Mouse (Mus musculus): Measurements from ENCODE around the gene Irak2. TPM values are rescaled to one million over a fixed set of nuclear protein-coding genes. Genes with fewer than 3 reads are reported as not detected.
"Not testable (repeated sequence)": the region's sequence is repeated elsewhere in the genome, so short reads cannot be mapped to it uniquely, and the experiment has no call there.

The Irak2 gene
- polyA plus RNA-seq, 1 experiment from 2014 or later = 1.6 TPM

DNA sequence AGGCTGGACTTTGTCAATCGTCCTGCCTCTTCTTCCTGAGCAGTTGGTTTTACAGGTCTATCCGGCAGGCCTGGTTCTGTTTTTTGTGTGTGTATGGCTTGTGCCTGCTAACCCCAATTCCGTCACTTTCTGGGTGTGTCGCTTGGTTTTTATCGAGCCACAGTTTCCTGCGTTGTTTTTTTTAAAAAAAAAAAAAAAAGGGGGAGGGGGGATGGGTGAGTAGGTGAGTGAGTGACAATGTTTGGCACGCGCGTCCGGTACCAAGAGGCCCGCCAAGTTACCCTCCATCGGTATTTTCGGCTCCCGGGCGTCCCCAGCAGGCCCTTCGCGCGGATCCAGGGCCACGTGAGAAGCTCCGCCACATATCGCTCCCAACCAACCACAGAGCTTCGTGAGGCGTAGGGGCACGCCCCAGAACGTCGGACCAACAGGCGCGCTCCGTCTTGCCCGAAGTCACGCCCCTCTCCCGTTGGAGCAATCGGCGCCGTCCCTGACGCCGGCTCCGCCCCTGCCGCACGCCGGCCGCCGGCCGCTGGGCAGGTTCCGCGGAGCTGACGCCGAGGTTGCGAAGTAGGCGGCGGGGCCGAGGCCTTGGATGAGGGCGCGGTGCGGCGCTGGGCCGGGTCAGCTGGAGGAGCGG lies 58.4 kb downstream of the Irak2 start, which contains the start of gene Tatdn2:
Tatdn2 (plus strand) TSS at position 469 of the 640 bp plus-strand sequence.
- Histone ChIP-seq H3K27me3 (ENCODE audit: control insufficient read depth, insufficient read depth, low read length) (no peaks in the 10 kb centered on the region), H3K9me3 (ENCODE audit: control insufficient read depth, low read length) (no peaks in the 10 kb centered on the region), H3K9ac (ENCODE audit: low read length) (peak within 1 kb of the TSS; percentile 81), H3K36me3 (ENCODE audit: control insufficient read depth, insufficient read depth, low read length) (no peaks in the 10 kb centered on the region; the same call in 1 of the 2 replicates), H3K4me2 (peak within 1 kb of the TSS; percentile 99), H3K27ac (ENCODE audit: low read depth, low read length) (peak within 1 kb of the TSS; percentile 83), H3K4me3 (ENCODE audit: low read depth, low read length) (peak within 1 kb of the TSS; percentile 82), H3K4me1 (ENCODE audit: control insufficient read depth, insufficient read depth, low read length) (peaks cover 16% of the 10 kb centered on the region)
- DNase-seq (ENCODE audit: low spot score, missing footprints) (peak; percentile 98), ATAC-seq (ENCODE audit: low FRiP score) (peak; percentile 99)
- under 1% methylated on average over 46 of the region's 58 CpGs for WGBS

DNA sequence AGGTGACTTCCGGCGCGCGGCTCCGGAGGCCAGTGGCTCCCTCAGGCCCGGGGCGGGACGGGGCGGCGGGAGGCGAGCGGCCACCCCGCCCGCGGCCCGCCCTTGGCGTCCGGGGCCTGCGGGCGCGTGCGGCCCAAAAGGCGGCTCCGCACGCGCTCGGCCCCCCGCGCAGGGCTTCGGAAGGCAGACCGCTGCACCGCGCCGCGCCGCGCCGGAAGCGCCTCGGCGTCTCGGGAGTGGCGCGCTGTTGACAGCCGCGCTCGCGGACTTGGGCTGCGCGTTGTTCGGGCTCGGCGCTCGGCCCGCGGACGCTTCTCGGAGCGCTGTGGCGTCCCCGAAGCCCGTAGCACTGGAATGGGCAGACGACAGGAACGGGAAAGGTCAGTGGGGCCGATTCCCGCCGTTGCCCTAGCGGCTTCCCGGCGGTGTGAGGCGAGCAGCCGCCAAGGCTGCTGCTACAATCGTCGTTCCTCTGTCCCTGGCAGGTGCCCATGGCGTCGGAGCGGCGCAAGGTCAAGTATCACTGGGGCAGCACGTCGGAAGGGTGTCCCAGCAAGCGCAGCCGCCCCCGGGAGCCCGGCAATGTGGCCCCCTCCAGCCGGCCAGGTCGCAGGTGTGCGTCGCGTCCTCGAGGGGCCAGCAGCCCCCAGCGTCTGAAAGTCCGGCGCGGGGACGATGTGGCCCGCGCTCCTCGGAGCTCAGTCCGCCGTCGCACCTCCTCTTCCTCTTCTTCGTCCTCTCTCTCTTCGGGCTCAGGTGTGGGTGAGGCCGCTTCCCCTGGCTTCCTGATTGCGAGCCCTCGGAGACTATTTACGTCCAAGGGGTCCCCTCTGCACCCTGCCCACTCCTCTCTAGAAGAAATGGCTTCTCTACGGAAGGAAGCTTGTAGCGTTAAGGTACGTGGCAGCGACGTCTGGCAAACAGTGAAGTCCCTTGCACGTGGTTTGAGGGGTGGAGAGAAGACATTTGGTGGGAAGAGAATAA lies 59.2 kb downstream of the Irak2 start:
- WGBS = under 1% methylated on average over 87 of the region's 113 CpGs
- peaks cover 16% of the 10 kb centered on the region for H3K4me1 ChIP-seq (ENCODE audit: control insufficient read depth, insufficient read depth, low read length)
- H3K36me3 ChIP-seq (ENCODE audit: control insufficient read depth, insufficient read depth, low read length) = peaks cover 6% of the 10 kb centered on the region
- peak overlapping the region; percentile 81 for H3K9ac ChIP-seq (ENCODE audit: low read length)
- DNase-seq (ENCODE audit: low spot score, missing footprints) (peak; percentile 95), ATAC-seq (ENCODE audit: low FRiP score) (peak; percentile 12)
- no peaks in the 10 kb centered on the region for H3K9me3 ChIP-seq (ENCODE audit: control insufficient read depth, low read length)
- peak overlapping the region; percentile 83 for H3K27ac ChIP-seq (ENCODE audit: low read depth, low read length)
- peak overlapping the region; percentile 82 for H3K4me3 ChIP-seq (ENCODE audit: low read depth, low read length)
- no peaks in the 10 kb centered on the region for H3K27me3 ChIP-seq (ENCODE audit: control insufficient read depth, insufficient read depth, low read length)
- peak overlapping the region; percentile 99 for H3K4me2 ChIP-seq

DNA sequence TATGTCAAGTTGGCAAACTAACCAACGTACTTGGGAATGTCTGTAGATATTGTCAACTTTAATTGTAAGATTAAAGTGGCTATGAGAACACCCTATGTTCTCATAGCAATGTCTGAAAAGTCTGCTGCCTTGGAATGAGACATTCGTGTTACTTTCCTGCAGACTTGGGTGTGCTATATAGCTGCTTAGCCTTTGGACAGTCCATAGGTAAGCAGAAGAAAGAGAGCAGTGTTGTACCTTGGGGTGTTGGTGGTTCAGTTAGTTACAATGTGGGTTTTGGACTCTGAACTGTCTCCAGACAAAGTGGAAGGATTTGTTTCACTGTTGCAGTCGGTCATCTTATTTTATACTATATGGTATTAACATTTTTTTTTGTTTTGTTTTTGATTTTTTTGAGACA lies 74.5 kb downstream of the Irak2 start:
- no peaks in the 10 kb centered on the region for H3K27me3 ChIP-seq (ENCODE audit: control insufficient read depth, insufficient read depth, low read length)
- ATAC-seq (ENCODE audit: low FRiP score) = no peak
- 94% methylated on average over 3 of the region's 3 CpGs for WGBS
- no peak for DNase-seq (ENCODE audit: low spot score, missing footprints)
- no peak overlapping the region for H3K4me3 ChIP-seq (ENCODE audit: low read depth, low read length)
- H3K9me3 ChIP-seq (ENCODE audit: control insufficient read depth, low read length) = no peaks in the 10 kb centered on the region
- H3K4me1 ChIP-seq (ENCODE audit: control insufficient read depth, insufficient read depth, low read length) = no peaks in the 10 kb centered on the region
- H3K36me3 ChIP-seq (ENCODE audit: control insufficient read depth, insufficient read depth, low read length) = peaks cover 27% of the 10 kb centered on the region
- H3K9ac ChIP-seq (ENCODE audit: low read length) = no peak overlapping the region
- H3K27ac ChIP-seq (ENCODE audit: low read depth, low read length) = no peak overlapping the region
- H3K4me2 ChIP-seq = no peak overlapping the region

DNA sequence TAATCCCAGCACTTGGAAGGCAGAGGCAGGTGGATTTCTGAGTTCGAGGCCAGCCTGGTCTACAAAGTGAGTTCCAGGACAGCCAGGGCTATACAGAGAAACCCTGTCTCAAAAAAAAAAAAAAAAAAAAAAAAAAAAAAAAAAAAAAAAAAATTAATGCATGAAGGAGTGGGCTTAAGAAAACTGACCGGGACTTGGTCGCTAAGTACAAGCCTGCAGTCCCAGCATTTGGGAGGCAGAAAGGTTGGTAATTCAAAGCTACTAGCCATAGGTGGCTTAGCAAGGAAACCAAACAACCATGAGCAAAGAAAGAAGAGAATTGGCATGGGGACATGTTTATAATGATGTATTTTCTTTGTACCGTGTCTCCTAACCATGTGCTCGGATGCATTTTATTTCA lies 75.1 kb downstream of the Irak2 start:
- H3K4me3 ChIP-seq (ENCODE audit: low read depth, low read length); H3K4me2 ChIP-seq; ATAC-seq (ENCODE audit: low FRiP score); H3K9me3 ChIP-seq (ENCODE audit: control insufficient read depth, low read length); H3K4me1 ChIP-seq (ENCODE audit: control insufficient read depth, insufficient read depth, low read length); H3K9ac ChIP-seq (ENCODE audit: low read length); H3K27ac ChIP-seq (ENCODE audit: low read depth, low read length); H3K27me3 ChIP-seq (ENCODE audit: control insufficient read depth, insufficient read depth, low read length): not testable (repeated sequence)
- DNase-seq (ENCODE audit: low spot score, missing footprints) = peak; percentile 41
- 98% methylated on average over 5 of the region's 5 CpGs for whole genome bisulfite sequencing
- H3K36me3 ChIP-seq (ENCODE audit: control insufficient read depth, insufficient read depth, low read length) = peaks cover 24% of the 10 kb centered on the region

DNA sequence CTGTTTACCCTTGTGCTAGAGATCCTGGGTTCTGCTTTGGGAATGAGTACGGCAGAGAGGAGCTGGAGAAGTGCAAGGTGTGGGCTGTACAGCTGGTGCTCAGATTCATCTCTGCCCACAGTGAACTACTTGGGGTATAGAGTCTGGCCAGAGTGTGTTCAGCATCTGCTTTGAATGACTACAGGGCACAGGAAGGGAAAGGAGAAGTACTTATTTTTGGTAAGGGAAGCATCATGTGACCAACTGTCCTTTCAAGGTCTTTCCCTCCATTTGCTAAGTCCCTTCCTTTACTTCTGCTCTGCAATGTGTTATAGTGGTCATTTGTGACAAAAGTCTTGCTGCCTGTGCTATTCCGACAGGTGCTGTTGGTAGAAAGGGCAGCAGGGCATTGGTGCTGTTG lies 76.0 kb downstream of the Irak2 start:
- Histone ChIP-seq H3K9me3 (ENCODE audit: control insufficient read depth, low read length) (no peaks in the 10 kb centered on the region), H3K27me3 (ENCODE audit: control insufficient read depth, insufficient read depth, low read length) (no peaks in the 10 kb centered on the region), H3K36me3 (ENCODE audit: control insufficient read depth, insufficient read depth, low read length) (peaks cover 23% of the 10 kb centered on the region), H3K9ac (ENCODE audit: low read length) (no peak overlapping the region), H3K4me3 (ENCODE audit: low read depth, low read length) (no peak overlapping the region), H3K27ac (ENCODE audit: low read depth, low read length) (no peak overlapping the region), H3K4me1 (ENCODE audit: control insufficient read depth, insufficient read depth, low read length) (no peaks in the 10 kb centered on the region), H3K4me2 (no peak overlapping the region)
- ATAC-seq (ENCODE audit: low FRiP score) (no peak), DNase-seq (ENCODE audit: low spot score, missing footprints) (peak; percentile 72)
- 92% methylated on average over 2 of the region's 2 CpGs for WGBS

DNA sequence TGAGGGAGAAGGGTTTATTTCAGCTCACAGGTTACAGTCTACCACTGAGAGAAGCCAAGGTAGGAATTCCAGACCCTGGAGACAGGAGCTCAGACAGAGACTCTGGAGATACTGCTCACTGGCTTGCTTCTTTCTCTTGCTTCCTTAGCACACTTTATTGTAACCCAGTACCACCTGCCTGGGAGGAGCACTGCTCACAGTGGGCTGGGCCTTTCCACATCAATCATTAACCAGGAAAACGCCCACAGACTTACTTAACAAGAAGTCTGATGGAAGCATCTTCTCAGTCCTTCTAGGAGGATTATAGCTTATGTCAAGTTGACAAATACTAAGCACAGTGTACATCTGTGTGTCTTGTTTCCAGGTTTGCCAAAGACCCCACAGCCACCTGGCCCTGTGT lies 76.5 kb downstream of the Irak2 start:
- DNase-seq (ENCODE audit: low spot score, missing footprints) (peak; percentile 54), ATAC-seq (ENCODE audit: low FRiP score) (no peak)
- Histone ChIP-seq H3K4me1 (ENCODE audit: control insufficient read depth, insufficient read depth, low read length) (no peaks in the 10 kb centered on the region), H3K36me3 (ENCODE audit: control insufficient read depth, insufficient read depth, low read length) (peaks cover 23% of the 10 kb centered on the region), H3K27me3 (ENCODE audit: control insufficient read depth, insufficient read depth, low read length) (no peaks in the 10 kb centered on the region), H3K9me3 (ENCODE audit: control insufficient read depth, low read length) (no peaks in the 10 kb centered on the region), H3K27ac (ENCODE audit: low read depth, low read length) (no peak overlapping the region), H3K4me3 (ENCODE audit: low read depth, low read length) (no peak overlapping the region), H3K4me2 (no peak overlapping the region), H3K9ac (ENCODE audit: low read length) (no peak overlapping the region)
- WGBS = 81% methylated on average over 1 of the region's 1 CpGs

DNA sequence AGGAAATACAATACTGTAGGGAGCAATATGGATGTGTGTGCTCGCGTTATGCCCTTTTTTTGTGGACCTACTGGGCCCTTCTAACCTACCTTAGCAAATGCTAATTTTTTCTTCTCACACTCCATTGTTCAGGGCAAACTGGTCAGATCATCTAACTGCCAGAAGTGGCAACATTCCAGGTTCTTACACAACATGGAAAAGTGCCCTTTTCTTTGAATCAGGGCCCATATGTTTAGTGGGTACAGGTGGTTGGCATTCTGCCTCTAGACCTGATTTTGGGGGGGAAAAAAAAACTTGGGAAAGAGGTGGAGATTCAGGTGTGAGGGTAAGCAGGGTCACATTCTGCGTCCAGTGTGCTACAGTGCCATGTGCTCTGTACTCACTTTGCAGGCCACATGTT lies 79.3 kb downstream of the Irak2 start:
- H3K36me3 ChIP-seq (ENCODE audit: control insufficient read depth, insufficient read depth, low read length) = peaks cover 13% of the 10 kb centered on the region
- no peak overlapping the region for H3K4me3 ChIP-seq (ENCODE audit: low read depth, low read length)
- no peaks in the 10 kb centered on the region for H3K27me3 ChIP-seq (ENCODE audit: control insufficient read depth, insufficient read depth, low read length)
- H3K27ac ChIP-seq (ENCODE audit: low read depth, low read length) = no peak overlapping the region
- no peak overlapping the region for H3K4me2 ChIP-seq
- no peak overlapping the region for H3K9ac ChIP-seq (ENCODE audit: low read length)
- no peaks in the 10 kb centered on the region for H3K9me3 ChIP-seq (ENCODE audit: control insufficient read depth, low read length)
- DNase-seq (ENCODE audit: low spot score, missing footprints) (no peak), ATAC-seq (ENCODE audit: low FRiP score) (no peak)
- no peaks in the 10 kb centered on the region for H3K4me1 ChIP-seq (ENCODE audit: control insufficient read depth, insufficient read depth, low read length)
- 92% methylated on average over 3 of the region's 3 CpGs for WGBS

DNA sequence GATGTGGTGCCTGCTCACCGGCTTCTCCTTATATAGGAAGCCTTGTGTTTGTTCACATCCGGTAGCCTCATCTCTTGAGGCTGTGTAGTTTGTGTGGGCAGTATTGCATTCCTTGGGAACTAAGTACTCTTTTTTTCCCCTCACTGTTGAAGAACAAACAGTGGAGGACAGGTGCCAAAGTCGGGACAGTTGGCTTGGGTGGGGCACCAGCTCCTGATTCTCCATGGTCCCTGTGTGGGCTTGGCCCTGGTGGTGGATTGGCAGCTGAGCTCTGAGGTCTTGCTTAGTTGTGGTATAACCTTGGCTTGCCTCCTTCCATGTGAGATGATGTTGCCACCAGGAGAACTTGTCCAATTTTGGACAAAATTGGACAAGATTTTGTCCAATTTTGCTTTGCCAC lies 81.6 kb downstream of the Irak2 start, which contains the start of gene Ghrl:
Ghrl (minus strand) TSS at position 3 of the 400 bp plus-strand sequence.
- H3K36me3 ChIP-seq (ENCODE audit: control insufficient read depth, insufficient read depth, low read length) = peaks cover 6% of the 10 kb centered on the region
- H3K27ac ChIP-seq (ENCODE audit: low read depth, low read length) = no peak within 1 kb of the TSS
- 90% methylated on average over 3 of the region's 3 CpGs for WGBS
- H3K4me3 ChIP-seq (ENCODE audit: low read depth, low read length) = no peak within 1 kb of the TSS
- H3K4me2 ChIP-seq = no peak within 1 kb of the TSS
- H3K4me1 ChIP-seq (ENCODE audit: control insufficient read depth, insufficient read depth, low read length) = no peaks in the 10 kb centered on the region
- H3K9me3 ChIP-seq (ENCODE audit: control insufficient read depth, low read length) = no peaks in the 10 kb centered on the region
- DNase-seq (ENCODE audit: low spot score, missing footprints) (no peak), ATAC-seq (ENCODE audit: low FRiP score) (no peak)
- no peak within 1 kb of the TSS for H3K9ac ChIP-seq (ENCODE audit: low read length)
- H3K27me3 ChIP-seq (ENCODE audit: control insufficient read depth, insufficient read depth, low read length) = no peaks in the 10 kb centered on the region

DNA sequence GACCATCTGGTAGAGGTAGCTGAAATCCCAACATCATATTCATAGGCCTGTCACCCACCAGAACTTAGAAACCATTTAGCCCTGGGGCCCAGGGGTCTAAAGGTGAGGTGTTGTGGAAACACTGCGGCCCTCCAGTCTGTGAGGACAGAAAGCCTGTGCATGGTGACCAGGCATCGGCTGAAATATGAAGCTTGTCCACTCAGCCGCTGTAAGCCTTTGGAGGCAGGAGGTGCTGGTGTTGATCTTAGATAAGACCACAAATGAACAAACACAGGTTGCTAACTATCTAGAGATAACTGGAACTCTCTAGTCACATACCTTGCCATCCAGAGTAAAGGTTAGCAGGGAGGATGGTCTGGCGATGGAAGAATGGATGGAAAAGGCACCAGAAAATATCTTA lies 82.8 kb downstream of the Irak2 start:
- H3K36me3 ChIP-seq (ENCODE audit: control insufficient read depth, insufficient read depth, low read length) = peaks cover 9% of the 10 kb centered on the region
- WGBS = 96% methylated on average over 4 of the region's 4 CpGs

More for the DNA sequence above, 82.8 kb downstream of the Irak2 start:
- ATAC-seq (ENCODE audit: low FRiP score) (no peak), DNase-seq (ENCODE audit: low spot score, missing footprints) (peak; percentile 28)
- H3K27ac ChIP-seq (ENCODE audit: low read depth, low read length) = no peak overlapping the region
- no peak overlapping the region for H3K4me2 ChIP-seq
- no peaks in the 10 kb centered on the region for H3K4me1 ChIP-seq (ENCODE audit: control insufficient read depth, insufficient read depth, low read length)
- no peaks in the 10 kb centered on the region for H3K9me3 ChIP-seq (ENCODE audit: control insufficient read depth, low read length)
- no peaks in the 10 kb centered on the region for H3K27me3 ChIP-seq (ENCODE audit: control insufficient read depth, insufficient read depth, low read length)
- H3K9ac ChIP-seq (ENCODE audit: low read length) = no peak overlapping the region
- no peak overlapping the region for H3K4me3 ChIP-seq (ENCODE audit: low read depth, low read length)
